Mouse (Mus musculus) forebrain, embryonic 11.5 days (tissue): ENCODE measurements around the gene Fastk. TPM values are rescaled to one million over a fixed set of nuclear protein-coding genes. Genes with fewer than 3 reads are reported as not detected.

Source experiments
- ATAC-seq: fragments of 200-750 bp; cut with Nextera tagmentation; replicated peaks from 2 replicates; pipeline ENCODE4 v1.8.0; 2017; ENCODE audit warnings: moderate TSS enrichment; ENCODE audit not compliant: low FRiP score
- DNase-seq: peaks from one replicate; pipeline ENCODE4 v3.0.0-alpha.2; 2017; ENCODE audit warnings: low spot score
- H3K27ac ChIP-seq: fragments of 300-500 bp; sonication (generic); 2 replicates; pipeline ENCODE4 v1.5.1; 2014; ENCODE audit warnings: low read depth, low read length
- H3K27me3 ChIP-seq: fragments of 300-500 bp; sonication (generic); 2 replicates; pipeline ENCODE4 v1.6.1; 2014; ENCODE audit warnings: mild to moderate bottlenecking, low read length, mixed read lengths; ENCODE audit not compliant: control insufficient read depth, insufficient read depth
- H3K36me3 ChIP-seq: fragments of 300-500 bp; sonication (generic); 2 replicates; pipeline ENCODE4 v1.6.1; 2014; ENCODE audit warnings: mild to moderate bottlenecking, low read length, moderate library complexity, mixed read lengths; ENCODE audit not compliant: control insufficient read depth, insufficient read depth
- H3K4me1 ChIP-seq: fragments of 300-500 bp; sonication (generic); replicated peaks from 2 replicates; pipeline ENCODE4 v1.6.1; 2014; ENCODE audit warnings: low read length, mixed read lengths; ENCODE audit not compliant: control insufficient read depth, insufficient read depth
- H3K4me2 ChIP-seq: fragments of 300-500 bp; sonication (generic); 2 replicates; pipeline ENCODE4 v1.6.1; 2014; ENCODE audit warnings: low read depth, mild to moderate bottlenecking, low read length, moderate library complexity, mixed read lengths; ENCODE audit not compliant: severe bottlenecking
- H3K4me3 ChIP-seq: fragments of 300-500 bp; sonication (generic); 2 replicates; pipeline ENCODE4 v1.5.1; 2014; ENCODE audit warnings: low read depth, low read length
- H3K9ac ChIP-seq: fragments of 300-500 bp; sonication (generic); 2 replicates; pipeline ENCODE4 v1.6.1; 2014; ENCODE audit warnings: low read length
- H3K9me3 ChIP-seq: fragments of 300-500 bp; sonication (generic); 2 replicates; pipeline ENCODE4 v1.6.1; 2016; ENCODE audit warnings: low read length, mixed read lengths; ENCODE audit not compliant: control insufficient read depth
- WGBS: fragments of 180-500 bp; shearing (Covaris S2); extraction: QIAGEN DNeasy Blood & Tissue Kit; methylation state at CpG from one replicate; pipeline ENCODE4 v1.1.7; 2014; 5-methylcytosine and 5-hydroxymethylcytosine counted together
- polyA plus RNA-seq: library from polyadenylated mRNA; unstranded; fragments of >200 nt; fragmentation: Nextera tagmentation; extraction: Ambion mirVana; gene quantifications from 2 replicates; pipeline ENCODE4 v1.2.1, GENCODE M21; 2014

Fastk gene
- 104 and 116 TPM in 2 replicates for polyA plus RNA-seq

- no peaks in the 10 kb centered on the region for H3K9me3 ChIP-seq
- DNase-seq (peak; percentile 96), ATAC-seq (peak; percentile 82)
- peak within 1 kb of the TSS; percentile 93 for H3K4me3 ChIP-seq
- H3K27ac ChIP-seq = peak within 1 kb of the TSS; percentile 75
- H3K27me3 ChIP-seq = no peaks in the 10 kb centered on the region
- H3K4me2 ChIP-seq = peak within 1 kb of the TSS; percentile 87
- peak within 1 kb of the TSS; percentile 97 for H3K9ac ChIP-seq
- H3K36me3 ChIP-seq = peaks cover 3% of the 10 kb centered on the region; the same call in 1 of the 2 replicates
- under 1% methylated on average over 60 of the region's 60 CpGs for WGBS
- H3K4me1 ChIP-seq = peaks cover 19% of the 10 kb centered on the region; the same call in 1 of the 2 replicates
Measured at GRCm38 (mm10) chr5:24444746-24445427, at the start of gene Fastk. Fastk (minus strand) TSS chr5:24445287.

GRCm38 (mm10) chr5:24492546-24493285 lies 47.6 kb upstream of the Fastk start:
- no peak overlapping the region for H3K9ac ChIP-seq
- H3K27me3 ChIP-seq = no peaks in the 10 kb centered on the region; the same call in 1 of the 2 replicates
- DNase-seq (no peak), ATAC-seq (no peak)
- H3K4me2 ChIP-seq = no peak overlapping the region
- H3K9me3 ChIP-seq = no peaks in the 10 kb centered on the region
- H3K4me3 ChIP-seq = no peak overlapping the region
- 93% methylated on average over 16 of the region's 16 CpGs for WGBS
- H3K36me3 ChIP-seq = peaks cover 4% of the 10 kb centered on the region; the same call in 1 of the 2 replicates
- no peak overlapping the region for H3K27ac ChIP-seq
- peaks cover 8% of the 10 kb centered on the region; the same call in 1 of the 2 replicates for H3K4me1 ChIP-seq

GRCm38 (mm10) chr5:24490413-24490920 lies 45.4 kb upstream of the Fastk start:
- Histone ChIP-seq H3K27ac (no peak overlapping the region), H3K9ac (no peak overlapping the region), H3K4me3 (no peak overlapping the region), H3K4me1 (peaks cover 3% of the 10 kb centered on the region), H3K27me3 (no peaks in the 10 kb centered on the region; the same call in 1 of the 2 replicates), H3K4me2 (no peak overlapping the region), H3K36me3 (peaks cover 5% of the 10 kb centered on the region; the same call in 1 of the 2 replicates), H3K9me3 (no peaks in the 10 kb centered on the region)
- WGBS = 54% methylated on average over 14 of the region's 14 CpGs
- ATAC-seq (no peak), DNase-seq (no peak)

GRCm38 (mm10) chr5:24486738-24487137 lies 41.7 kb upstream of the Fastk start:
- Histone ChIP-seq H3K4me2 (no peak overlapping the region), H3K4me3 (no peak overlapping the region), H3K4me1 (peaks cover 30% of the 10 kb centered on the region), H3K27ac (no peak overlapping the region), H3K27me3 (no peaks in the 10 kb centered on the region; the same call in 1 of the 2 replicates), H3K9ac (no peak overlapping the region), H3K36me3 (peaks cover 9% of the 10 kb centered on the region), H3K9me3 (no peaks in the 10 kb centered on the region)
- 91% methylated on average over 5 of the region's 5 CpGs for WGBS
- no peak for DNase-seq
- no peak for ATAC-seq

GRCm38 (mm10) chr5:24486097-24486496 lies 41.0 kb upstream of the Fastk start:
- H3K36me3 ChIP-seq = peaks cover 9% of the 10 kb centered on the region
- DNase-seq (peak; percentile 94), ATAC-seq (0 out of 2 replicates have a peak, but pooled peaks have one; percentile 9)
- no peaks in the 10 kb centered on the region; the same call in 1 of the 2 replicates for H3K27me3 ChIP-seq
- no peak overlapping the region for H3K9ac ChIP-seq
- no peak overlapping the region for H3K4me2 ChIP-seq
- no peak overlapping the region for H3K4me3 ChIP-seq
- no peak overlapping the region for H3K27ac ChIP-seq
- 2% methylated on average over 8 of the region's 8 CpGs for WGBS
- H3K9me3 ChIP-seq = no peaks in the 10 kb centered on the region
- H3K4me1 ChIP-seq = peaks cover 34% of the 10 kb centered on the region

- DNase-seq (peak; percentile 81), ATAC-seq (peak; percentile 32)
- Histone ChIP-seq H3K9ac (peak overlapping the region; percentile 50), H3K4me1 (peaks cover 39% of the 10 kb centered on the region), H3K9me3 (no peaks in the 10 kb centered on the region), H3K4me3 (peak overlapping the region; percentile 10), H3K4me2 (peak overlapping the region; percentile 63), H3K27ac (peak overlapping the region; percentile 58; the same call in 1 of the 2 replicates), H3K36me3 (peaks cover 9% of the 10 kb centered on the region), H3K27me3 (no peaks in the 10 kb centered on the region; the same call in 1 of the 2 replicates)
- 9% methylated on average over 22 of the region's 22 CpGs for WGBS
Measured at GRCm38 (mm10) chr5:24484963-24485362, 39.9 kb upstream of the Fastk start.

- Histone ChIP-seq H3K27me3 (no peaks in the 10 kb centered on the region; the same call in 1 of the 2 replicates), H3K9me3 (no peaks in the 10 kb centered on the region), H3K4me2 (no peak overlapping the region), H3K27ac (no peak overlapping the region), H3K4me1 (peaks cover 40% of the 10 kb centered on the region), H3K4me3 (no peak overlapping the region), H3K36me3 (peaks cover 9% of the 10 kb centered on the region), H3K9ac (0 out of 2 replicates have a peak overlapping the region, but pooled peaks have one; percentile 12)
- ATAC-seq (no peak; the same call in 1 of the 2 replicates), DNase-seq (peak; percentile 86)
- WGBS = 18% methylated on average over 11 of the region's 11 CpGs
Measured at GRCm38 (mm10) chr5:24483326-24483725, 38.2 kb upstream of the Fastk start.
